Mouse (Mus musculus) embryonic fibroblast, embryonic 13.5 days (primary cell): ENCODE data around the gene Pdap1.

Source experiments
- CTCF ChIP-seq: IDR thresholded peaks from 2 replicates; pipeline ENCODE4 v1.5.1; 2011; ENCODE audit warnings: mild to moderate bottlenecking, control low read depth, low read length, moderate library complexity, borderline replicate concordance; ENCODE audit not compliant: insufficient read depth
- POLR2A ChIP-seq: IDR thresholded peaks from 2 replicates; pipeline ENCODE4 v1.6.1; 2011; ENCODE audit warnings: low read depth, mild to moderate bottlenecking, control low read depth, low read length, moderate library complexity

- no peak for TF ChIP-seq POLR2A
- TF ChIP-seq CTCF = peak; percentile 36; the same call in 1 of the 2 replicates
Measured at GRCm38 (mm10) chr5:145116916-145117315, 23.1 kb downstream of the Pdap1 start.
